Mouse (Mus musculus) megakaryocyte-erythroid progenitor cell, adult 5-6 weeks (primary cell): Measurements from ENCODE around the gene Atg4a-ps. TPM values are rescaled to one million over a fixed set of nuclear protein-coding genes. Genes with fewer than 3 reads are reported as not detected.
"Not testable (repeated sequence)": the region's sequence is repeated elsewhere in the genome, so short reads cannot be mapped to it uniquely, and the experiment has no call there.

Experiments
- ATAC-seq: replicated peaks from 2 replicates; pipeline ENCODE4 v1.8.0; 2016; ENCODE audit warnings: mild to moderate bottlenecking, inconsistent platforms; ENCODE audit not compliant: severe bottlenecking, poor library complexity, low FRiP score, low TSS enrichment
- total RNA-seq, 2 experiments: library from RNA; stranded (forward) in 1 of 2; stranded (reverse) in 1 of 2; fragments of 200-1000, 215-1000 nt in 1 of 2; fragments of >200 nt in 1 of 2; fragmentation: Nextera tagmentation in 1 of 2; gene quantifications; 2 replicates each; pipeline ENCODE4 v1.2.3; 2014 to 2017

Atg4a-ps gene
- total RNA-seq (2014; fragmentation: Nextera tagmentation) = not detected in 2 replicates
- total RNA-seq (2017) = 0.88 and 1.7 TPM in 2 replicates

DNA sequence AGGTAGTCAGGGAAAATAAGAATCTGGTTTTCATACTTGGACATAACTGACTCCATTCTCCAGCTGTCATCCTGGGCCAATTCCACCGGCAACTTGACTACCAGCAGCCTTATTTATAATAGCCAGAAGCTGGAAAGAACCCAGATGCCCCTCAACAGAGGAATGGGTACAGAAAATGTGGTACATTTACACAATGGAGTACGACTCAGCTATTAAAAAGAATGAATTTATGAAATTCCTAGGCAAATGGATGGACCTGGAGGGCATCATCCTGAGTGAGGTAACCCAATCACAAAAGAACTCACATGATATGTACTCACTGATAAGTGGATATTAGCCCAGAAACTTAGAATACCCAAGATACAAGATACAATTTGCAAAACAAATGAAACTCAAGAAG, at the start of gene Atg4a-ps:
Gene Atg4a-ps (minus strand): TSS at position 101 of the 400 bp plus-strand sequence.
- ATAC-seq = not testable (repeated sequence)

DNA sequence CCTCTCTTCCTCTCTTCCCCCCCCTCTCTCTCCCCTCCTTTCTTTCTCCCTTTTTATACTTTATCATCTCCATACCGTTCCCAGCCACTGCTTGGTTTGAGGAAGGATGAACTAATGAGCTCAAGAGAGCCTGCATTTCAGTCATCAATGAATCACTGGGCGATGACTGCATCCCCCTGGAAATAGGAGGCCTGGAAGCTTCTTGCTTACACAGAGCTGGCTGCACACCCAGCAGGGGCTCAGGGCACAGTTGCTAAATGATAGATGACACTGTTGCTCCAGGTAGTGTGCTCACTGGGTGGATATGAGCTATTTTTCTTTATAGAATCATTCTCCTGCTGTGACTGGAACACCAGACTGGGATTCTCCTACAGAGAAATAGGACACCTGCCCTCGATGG, 49.7 kb upstream of the Atg4a-ps start:
- ATAC-seq = no peak

- ATAC-seq = peak; percentile 71; the same call in 1 of the 2 replicates
Measured at GRCm38 (mm10) chr3:103690506-103690905, 44.6 kb upstream of the Atg4a-ps start.

GRCm38 (mm10) chr3:103689043-103689442, 43.2 kb upstream of the Atg4a-ps start:
- ATAC-seq = no peak

GRCm38 (mm10) chr3:103683966-103684319, 38.1 kb upstream of the Atg4a-ps start:
- ATAC-seq = no peak

- no peak for ATAC-seq
Measured at GRCm38 (mm10) chr3:103683234-103683965, 37.5 kb upstream of the Atg4a-ps start.

GRCm38 (mm10) chr3:103682473-103682872, 36.6 kb upstream of the Atg4a-ps start:
- ATAC-seq = no peak

DNA sequence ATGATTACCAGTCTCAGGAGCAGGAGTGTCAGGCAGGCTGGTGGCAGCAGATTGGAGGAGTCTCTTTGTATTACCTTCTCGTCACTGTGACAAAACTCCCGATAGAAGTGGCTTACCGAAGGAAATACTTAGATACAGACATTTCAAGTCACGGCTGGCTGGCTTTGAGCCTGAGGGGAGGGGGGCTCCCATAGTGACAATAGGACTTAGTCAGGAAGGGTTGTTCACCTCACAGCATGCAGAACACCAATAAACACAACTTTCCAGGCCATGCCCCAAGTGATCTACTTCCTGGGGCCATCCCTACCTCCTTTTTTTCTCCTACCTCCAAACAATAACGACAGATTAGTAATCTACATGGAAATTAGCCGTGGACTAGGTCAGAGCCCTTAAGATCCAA, 32.9 kb upstream of the Atg4a-ps start:
- no peak for ATAC-seq

GRCm38 (mm10) chr3:103672716-103673115, 26.8 kb upstream of the Atg4a-ps start:
- no peak for ATAC-seq

DNA sequence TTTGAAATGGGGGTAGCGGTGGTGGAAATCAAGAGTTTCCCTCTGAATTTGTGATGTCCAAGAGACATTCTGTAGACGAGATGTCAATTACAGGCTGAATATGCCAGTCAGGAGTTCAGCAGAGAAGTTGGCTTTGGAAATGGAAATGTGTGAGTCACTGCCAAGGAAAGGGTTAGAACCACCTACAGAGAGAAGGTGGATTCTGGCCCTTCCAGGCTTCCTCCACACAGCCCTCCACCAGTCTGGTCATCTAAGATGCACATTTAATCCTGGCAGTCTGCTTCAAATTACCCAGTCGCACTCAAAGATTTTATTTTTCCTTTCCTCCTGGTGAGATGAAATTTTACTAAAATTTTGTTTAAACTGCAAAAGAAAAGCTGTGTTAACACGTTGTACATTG, 26.2 kb upstream of the Atg4a-ps start:
- no peak for ATAC-seq

DNA sequence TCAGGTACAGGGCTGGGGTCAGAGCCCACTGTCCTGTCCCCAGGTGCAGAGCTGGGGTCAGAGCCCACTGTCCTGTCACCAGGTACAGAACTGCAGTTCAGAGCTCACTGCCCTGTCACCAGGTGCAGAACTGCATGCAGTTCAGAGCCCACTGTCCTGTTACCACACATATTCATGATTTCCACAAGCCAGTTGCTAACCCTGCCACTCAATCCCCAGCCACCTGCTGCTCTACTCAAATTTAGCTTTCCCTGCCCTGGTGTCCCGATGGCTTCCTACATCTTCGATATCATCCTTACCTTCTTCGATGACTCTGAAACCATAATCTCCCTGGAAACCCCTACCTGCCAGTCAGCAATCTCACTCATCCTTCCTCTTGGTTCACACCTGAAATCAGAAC, 17.5 kb upstream of the Atg4a-ps start:
- no peak for ATAC-seq

GRCm38 (mm10) chr3:103661714-103662113, 15.8 kb upstream of the Atg4a-ps start:
- no peak for ATAC-seq

GRCm38 (mm10) chr3:103660012-103660411, 14.1 kb upstream of the Atg4a-ps start:
- no peak for ATAC-seq

DNA sequence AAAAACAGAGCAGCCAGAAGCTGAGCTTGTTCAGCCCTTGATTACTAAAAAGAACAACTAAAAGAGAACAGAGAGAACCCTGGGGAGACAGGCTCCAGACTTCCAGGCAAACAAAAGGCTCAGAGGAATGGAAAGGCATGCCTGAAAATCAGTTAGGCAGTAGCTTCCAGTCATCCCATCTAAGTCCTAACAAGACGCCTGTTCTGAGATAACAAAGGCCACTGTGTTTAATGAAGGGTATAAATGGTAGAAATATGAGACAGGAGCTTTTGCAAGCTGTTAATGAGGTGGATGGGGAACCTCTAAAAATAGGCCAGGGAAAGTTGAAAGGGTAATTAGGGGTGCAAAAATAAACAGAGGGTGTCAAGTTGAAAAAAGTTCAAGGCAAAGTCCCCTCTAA, 4.5 kb upstream of the Atg4a-ps start:
- ATAC-seq = no peak

DNA sequence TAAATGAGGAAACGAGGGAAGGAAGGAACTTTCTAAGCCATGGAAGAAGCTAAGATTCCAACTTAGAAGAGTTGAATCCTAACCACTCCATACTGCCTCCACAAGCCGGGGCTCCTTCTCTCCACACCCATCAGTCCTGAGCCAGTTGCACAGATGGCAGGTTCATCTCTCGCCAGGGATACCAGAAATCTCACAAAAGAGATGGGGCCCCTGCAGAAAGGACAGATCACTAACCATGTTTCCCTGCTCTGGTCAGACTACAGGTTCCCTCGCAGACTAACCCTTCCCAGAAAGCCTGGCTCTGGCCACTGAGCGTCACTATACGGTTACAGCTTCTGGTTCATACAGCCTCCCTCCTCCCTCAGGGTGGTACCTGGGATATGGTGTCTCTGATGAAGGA, 3.8 kb upstream of the Atg4a-ps start:
- no peak for ATAC-seq

DNA sequence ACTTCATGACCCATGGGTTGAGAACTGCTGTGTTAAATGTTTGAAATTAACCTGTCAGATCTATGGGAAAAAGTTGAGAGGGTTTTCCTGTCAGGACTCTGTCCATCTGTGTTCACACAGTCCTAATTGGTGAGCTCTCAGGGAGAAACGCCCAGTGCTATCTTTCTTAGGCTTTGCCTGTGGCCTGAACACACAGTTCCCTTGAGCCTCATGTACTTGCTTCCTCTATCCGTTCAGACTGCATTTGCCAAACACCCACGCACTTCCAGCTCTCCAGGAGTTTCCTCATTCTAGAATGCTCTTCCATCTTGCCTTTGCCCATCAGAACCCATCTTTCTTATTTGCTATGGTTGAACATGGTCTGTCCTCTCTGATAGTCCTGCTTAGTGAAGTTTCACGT, 2.6 kb upstream of the Atg4a-ps start:
- ATAC-seq = no peak

GRCm38 (mm10) chr3:103647164-103647867, 1.4 kb upstream of the Atg4a-ps start:
- ATAC-seq = no peak

DNA sequence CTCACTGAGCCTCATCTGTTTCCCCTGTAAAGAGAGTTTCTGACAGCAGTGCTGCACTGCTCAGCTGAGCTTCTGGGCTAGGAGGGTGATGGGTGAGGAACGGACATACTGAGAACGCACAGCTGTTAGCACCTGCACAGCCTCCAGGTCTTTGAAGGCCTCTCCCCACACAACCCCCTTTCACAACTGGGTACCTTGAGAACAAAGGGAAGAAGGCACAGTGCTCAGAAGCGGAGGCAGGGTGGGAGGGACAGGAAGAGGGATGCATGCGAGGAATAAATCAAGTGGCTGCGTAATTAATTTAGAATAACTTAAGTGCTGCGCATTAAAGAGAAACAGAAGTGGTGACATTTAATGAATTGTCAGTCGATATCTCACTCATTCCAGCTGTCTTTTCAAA, 4.6 kb downstream of the Atg4a-ps start:
- no peak for ATAC-seq

GRCm38 (mm10) chr3:103640226-103640803, 5.6 kb downstream of the Atg4a-ps start:
- no peak for ATAC-seq

DNA sequence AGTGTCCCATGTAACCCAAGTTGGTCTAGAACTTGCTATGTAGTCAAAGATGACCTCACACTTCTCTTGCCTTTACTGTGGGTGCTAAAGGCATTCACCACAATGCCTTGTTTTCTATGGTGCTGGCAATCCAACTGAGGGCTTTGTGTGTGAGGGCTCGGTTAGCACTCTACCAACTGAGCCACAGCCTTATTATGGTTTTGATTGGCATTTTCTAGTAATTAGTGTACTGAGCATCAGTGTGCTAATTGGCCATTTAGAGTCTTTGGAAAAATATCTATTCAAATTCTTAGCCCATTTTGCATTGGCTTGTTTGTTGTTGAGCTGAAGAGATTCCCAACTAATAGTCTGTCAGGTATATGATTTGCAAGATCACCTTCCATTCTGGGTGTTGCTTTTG, 8.2 kb downstream of the Atg4a-ps start:
- ATAC-seq = no peak

DNA sequence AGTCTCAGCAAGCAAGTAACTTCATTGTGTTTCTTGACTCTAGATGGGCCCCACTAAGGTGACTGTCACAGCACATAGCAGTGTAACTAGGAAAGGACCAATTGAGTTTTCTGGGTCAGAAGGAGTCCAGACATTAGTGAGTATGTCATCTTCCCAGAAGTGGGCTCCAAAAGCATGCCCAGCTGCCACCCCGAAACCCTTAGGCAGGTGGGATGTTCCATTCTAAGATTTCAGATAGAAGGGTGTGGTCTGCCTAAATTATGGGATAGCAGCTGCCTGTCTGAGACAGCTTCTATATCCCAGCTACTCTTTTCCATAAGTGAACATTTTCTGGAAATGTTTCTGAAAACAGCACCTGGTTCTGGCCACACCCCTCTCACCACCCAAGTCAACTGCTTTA, 11.6 kb downstream of the Atg4a-ps start:
- no peak for ATAC-seq
